Mouse (Mus musculus): ENCODE results near the gene Apob.
A peak's percentile ranks its signal among the peaks of the same experiment; 100 is the strongest.

Apob gene

GRCm38 (mm10) chr12:8038081-8038730 is 60.8 kb downstream of the Apob start:
- DNase-seq (ENCODE audit: low spot score), result no peak

DNA sequence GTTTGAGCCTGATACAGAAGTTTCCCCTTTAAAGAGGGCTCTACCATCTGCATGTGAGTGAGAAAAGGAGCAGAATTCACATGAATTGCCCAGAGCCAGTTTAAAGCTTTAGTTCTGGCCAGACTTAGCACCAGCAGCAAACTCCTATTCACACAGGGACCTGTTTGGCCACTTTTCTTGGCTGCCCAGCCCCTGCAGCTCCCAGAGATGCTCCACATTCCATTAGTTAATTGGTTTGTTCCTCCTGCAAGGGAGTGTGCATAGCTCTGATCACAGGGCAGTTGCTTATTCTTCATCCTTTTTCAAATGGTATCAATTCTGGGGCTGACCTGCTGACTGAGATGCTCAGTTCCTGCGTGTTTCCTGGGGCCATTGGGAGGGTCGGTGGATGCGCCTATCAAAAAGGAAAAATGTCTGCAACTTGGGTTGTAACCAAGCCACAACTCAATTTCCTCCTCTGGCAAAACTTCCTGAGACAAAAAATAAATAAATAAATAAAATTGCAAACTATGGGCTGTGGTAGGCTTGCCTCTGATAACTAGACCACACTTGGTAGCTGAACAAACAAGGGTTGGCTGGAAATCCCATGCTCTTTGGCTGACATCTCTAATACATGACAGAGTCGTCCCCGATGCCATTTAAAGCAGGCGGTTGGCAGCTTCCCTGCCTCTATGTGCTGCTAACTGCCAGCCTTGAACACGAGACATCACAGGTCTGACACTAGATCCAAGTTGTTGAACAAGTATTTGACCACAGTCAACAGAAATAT is 65.4 kb downstream of the Apob start:
- DNase-seq (ENCODE audit: low spot score), result no peak

GRCm38 (mm10) chr12:8047046-8047445 is 69.6 kb downstream of the Apob start:
- no peak for DNase-seq (ENCODE audit: low spot score)

DNA sequence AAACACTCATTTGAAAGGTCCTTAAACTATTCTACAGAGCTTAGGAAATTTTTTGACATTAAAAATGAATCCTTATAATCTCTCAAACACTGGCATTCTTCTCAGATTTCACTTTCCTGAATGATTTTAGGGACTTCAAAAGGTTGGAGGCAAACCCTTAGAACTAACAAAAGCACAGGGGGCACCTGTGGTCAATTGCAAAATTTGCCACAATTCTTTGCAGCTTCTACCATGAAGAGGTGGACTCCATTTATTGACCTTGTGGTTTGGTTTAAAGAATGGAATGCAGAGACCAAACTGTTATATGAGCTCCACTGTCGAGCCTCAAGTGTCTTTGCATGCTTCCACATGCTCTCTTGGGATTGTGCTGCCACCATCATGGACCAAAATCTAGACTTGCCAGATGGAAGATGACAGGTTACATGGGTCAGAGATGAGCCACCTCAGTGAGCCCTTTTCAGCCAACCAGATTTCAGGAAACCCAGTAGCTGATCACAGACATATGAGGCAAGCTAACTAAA is 70.4 kb downstream of the Apob start:
- DNase-seq (ENCODE audit: low spot score), result no peak

GRCm38 (mm10) chr12:8056001-8056640 is 78.7 kb downstream of the Apob start:
- DNase-seq (ENCODE audit: low spot score), result no peak

- DNase-seq (ENCODE audit: low spot score), result no peak
Observed at GRCm38 (mm10) chr12:8059576-8059975, 82.1 kb downstream of the Apob start.

DNA sequence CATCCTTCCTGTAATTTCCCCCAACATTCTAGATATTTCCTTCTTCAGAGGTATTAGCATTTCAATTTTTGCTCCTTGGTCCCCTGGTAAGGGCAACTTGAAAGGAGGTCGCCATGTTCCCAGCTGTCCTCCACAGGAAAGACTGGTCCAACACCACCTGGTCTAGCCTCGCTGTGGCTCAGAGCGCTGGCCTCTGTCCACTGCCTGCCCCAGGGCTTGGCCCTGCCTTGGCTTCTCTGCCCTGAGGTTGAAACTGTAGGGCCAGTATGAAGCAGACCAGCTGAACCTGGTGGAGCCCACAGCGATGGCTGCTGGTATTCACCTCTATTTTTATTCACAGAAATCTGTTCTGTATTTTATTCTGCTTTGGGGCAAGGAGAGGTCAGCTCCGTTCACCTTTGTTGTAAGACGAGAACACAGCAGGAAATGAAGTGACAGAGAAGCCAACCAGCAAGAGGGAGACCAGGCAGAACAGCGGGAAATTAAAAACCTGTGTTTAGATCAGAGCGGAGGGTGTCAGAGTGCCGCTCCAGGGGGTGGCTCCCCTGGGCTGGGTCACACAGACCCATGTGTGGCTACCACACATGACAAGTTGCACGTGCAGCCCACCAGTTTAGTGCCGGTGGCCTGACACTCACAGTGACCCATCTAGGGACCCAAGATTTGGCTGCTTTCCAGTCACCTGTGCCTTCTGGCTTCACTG is 86.1 kb downstream of the Apob start:
- peak; percentile 4 for DNase-seq (ENCODE audit: low spot score)
